23 mouse cellular contexts compared by ENCODE assay signal in the genomic region with DNA sequence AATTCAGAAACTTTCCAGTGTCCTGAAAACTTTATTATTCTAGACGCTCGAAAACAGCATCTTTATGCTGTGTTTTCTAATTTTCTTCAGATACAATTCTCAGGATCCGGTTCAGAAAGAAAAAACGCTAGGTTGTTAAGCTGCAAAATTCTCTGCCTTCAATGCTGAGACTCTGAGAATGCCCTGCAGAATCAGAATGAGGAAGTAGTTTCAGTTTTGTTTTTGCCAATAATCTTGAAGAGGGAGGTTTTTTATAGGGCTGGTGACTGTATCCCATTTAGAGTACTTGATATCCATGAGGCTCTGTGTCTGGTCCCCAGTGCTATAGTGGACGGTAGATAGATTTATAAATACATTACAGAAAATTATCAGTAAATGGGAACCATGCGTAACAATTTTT. TPM values are rescaled to one million over a fixed set of nuclear protein-coding genes. Genes with fewer than 3 reads are reported as not detected.
DNase-seq lines count a peak whose midpoint lies in the region; ATAC-seq and TF ChIP-seq lines count a peak whose summit lies in the region.
"Had no signal": no experiment of that assay in that cellular context is flagged by ENCODE, and none has a peak within 500 bp of the region (broad histone marks: within the 10 kb centered on the region; RNA-seq: fewer than 3 reads in every experiment).

No protein-coding gene starts in this region.

- TF ChIP-seq RAD21 in MEL (IDR thresholded peaks at IDR 0.05; ENCODE audit: low read depth, low read length) = no peak

- H3K9me3 ChIP-seq in lung, postnatal 0 days (ENCODE audit: low read length) = no peaks in the 10 kb centered on the region
- H3K9me3 ChIP-seq in MEL (replicated peaks; ENCODE audit: insufficient read depth, low read length) = no peaks in the 10 kb centered on the region
- no peaks in the 10 kb centered on the region for H3K9me3 ChIP-seq in hindbrain, embryonic 16.5 days (ENCODE audit: control insufficient read depth, low read length)
- no peaks in the 10 kb centered on the region for H3K9me3 ChIP-seq in heart, embryonic 10.5 days
- H3K9me3 ChIP-seq: embryonic facial prominence, embryonic 15.5 days; forebrain, embryonic 15.5 days; G1E; hindbrain, embryonic 15.5 days; midbrain, embryonic 15.5 days had no signal

- no peak for TF ChIP-seq POLR2A in MEL (IDR thresholded peaks at IDR 0.05; ENCODE audit: control insufficient read depth in 1 of 2, insufficient read depth in 1 of 2, low read depth in 1 of 2, low read length in 2 of 2, poor library complexity in 1 of 2)

- peak; percentile 56 for DNase-seq in lung, postnatal 0 days (ENCODE audit: low spot score)
- no peak for DNase-seq in lung, adult 18-20 months
- DNase-seq in MEL (ENCODE audit: low read depth, low spot score) = peak; percentile 55
- no peak for DNase-seq in ovary, adult 18-20 months (ENCODE audit: low spot score)
- no peak for DNase-seq in heart, embryonic 10.5 days (ENCODE audit: low spot score)
- DNase-seq: adrenal gland, postnatal 10 days; cerebellum, adult 2 months; cerebellum, postnatal 25 days; gastrocnemius, postnatal 14 days; heart, postnatal 4 days; kidney, postnatal 10 days; lung, adult 2 months; thymus, adult 18-20 months had no signal

- TF ChIP-seq CTCF in lung, postnatal 0 days (IDR thresholded peaks at IDR 0.05) = no peak
- no peak for TF ChIP-seq CTCF in MEL (IDR thresholded peaks at IDR 0.05 in 2 of 3, conservative IDR thresholded peaks at IDR 0.05 in 1 of 3; ENCODE audit: control insufficient read depth in 1 of 3, insufficient read depth in 1 of 3, low read depth in 2 of 3, low read length in 3 of 3, poor library complexity in 1 of 3, severe bottlenecking in 1 of 3)

- TF ChIP-seq EP300 in lung, postnatal 0 days (IDR thresholded peaks at IDR 0.05) = no peak
- TF ChIP-seq EP300 in MEL (IDR thresholded peaks at IDR 0.05; ENCODE audit: low read depth in 1 of 2, low read length in 2 of 2) = no peak

- ATAC-seq in lung, postnatal 0 days = no peak
- ATAC-seq in inflammation-experienced regulatory T-cells, adult 6 months = peak; percentile 71
- no peak for ATAC-seq in hindbrain, embryonic 16.5 days
- ATAC-seq: forebrain, embryonic 15.5 days; intestine, postnatal 0 days; midbrain, embryonic 15.5 days had no signal

- H3K4me1 ChIP-seq in lung, postnatal 0 days (ENCODE audit: insufficient read depth, low read depth, low read length) = no peaks in the 10 kb centered on the region
- H3K4me1 ChIP-seq in MEL (ENCODE audit: control insufficient read depth in 1 of 2, insufficient read depth in 2 of 2, low read length in 2 of 2) = no peaks in the 10 kb centered on the region
- no peaks in the 10 kb centered on the region for H3K4me1 ChIP-seq in hindbrain, embryonic 16.5 days (ENCODE audit: control insufficient read depth, insufficient read depth, low read depth, low read length)
- H3K4me1 ChIP-seq in heart, embryonic 10.5 days = no peaks in the 10 kb centered on the region
- H3K4me1 ChIP-seq: embryonic facial prominence, embryonic 15.5 days; forebrain, embryonic 15.5 days; hindbrain, embryonic 15.5 days; midbrain, embryonic 15.5 days had no signal

- no peak overlapping the region for H3K4me2 ChIP-seq in lung, postnatal 0 days (replicated peaks; ENCODE audit: low read depth, low read length)
- H3K4me2 ChIP-seq in hindbrain, embryonic 16.5 days (ENCODE audit: low read length) = no peak overlapping the region
- H3K4me2 ChIP-seq: embryonic facial prominence, embryonic 15.5 days; forebrain, embryonic 15.5 days; hindbrain, embryonic 15.5 days; liver, embryonic 11.5 days; midbrain, embryonic 15.5 days had no signal

- 74% methylated on average over 6 of the region's 6 CpGs for WGBS in lung, postnatal 0 days
- 92% methylated on average over 6 of the region's 6 CpGs for WGBS in hindbrain, embryonic 16.5 days
- WGBS in heart, embryonic 10.5 days = 85% methylated on average over 6 of the region's 6 CpGs

- no peak overlapping the region for H3K4me3 ChIP-seq in lung, postnatal 0 days (ENCODE audit: low read depth, low read length)
- H3K4me3 ChIP-seq in MEL (ENCODE audit: control insufficient read depth in 1 of 2, insufficient read depth in 1 of 2, low read depth in 2 of 2, low read length in 2 of 2) = no peak overlapping the region
- no peak overlapping the region for H3K4me3 ChIP-seq in hindbrain, embryonic 16.5 days (ENCODE audit: low read length)
- no peak overlapping the region for H3K4me3 ChIP-seq in heart, embryonic 10.5 days
- H3K4me3 ChIP-seq: embryonic facial prominence, embryonic 15.5 days; forebrain, embryonic 15.5 days; hindbrain, embryonic 15.5 days; midbrain, embryonic 15.5 days; myocyte had no signal

- H3K9ac ChIP-seq in lung, postnatal 0 days (replicated peaks; ENCODE audit: low read depth) = no peak overlapping the region
- H3K9ac ChIP-seq in MEL (ENCODE audit: control insufficient read depth, low read depth, low read length, poor library complexity, severe bottlenecking) = no peak overlapping the region
- H3K9ac ChIP-seq in hindbrain, embryonic 16.5 days (ENCODE audit: low read depth, low read length) = no peak overlapping the region
- H3K9ac ChIP-seq: embryonic facial prominence, embryonic 15.5 days; forebrain, embryonic 15.5 days; hindbrain, embryonic 15.5 days; midbrain, embryonic 15.5 days had no signal

- H3K36me3 ChIP-seq in lung, postnatal 0 days (ENCODE audit: insufficient read depth, low read length) = no peaks in the 10 kb centered on the region
- no peaks in the 10 kb centered on the region for H3K36me3 ChIP-seq in MEL (ENCODE audit: control insufficient read depth in 1 of 2, insufficient read depth in 2 of 2, low read length in 2 of 2)
- no peaks in the 10 kb centered on the region for H3K36me3 ChIP-seq in hindbrain, embryonic 16.5 days (ENCODE audit: control insufficient read depth, insufficient read depth, low read length)
- no peaks in the 10 kb centered on the region for H3K36me3 ChIP-seq in heart, embryonic 10.5 days
- H3K36me3 ChIP-seq: embryonic facial prominence, embryonic 15.5 days; forebrain, embryonic 15.5 days; hindbrain, embryonic 15.5 days; midbrain, embryonic 15.5 days had no signal

- no peaks in the 10 kb centered on the region for H3K79me2 ChIP-seq in MEL (ENCODE audit: control insufficient read depth, insufficient read depth, low read length, poor library complexity)

- no peak overlapping the region for H3K27ac ChIP-seq in lung, postnatal 0 days (ENCODE audit: low read length)
- no peak overlapping the region for H3K27ac ChIP-seq in MEL (ENCODE audit: control insufficient read depth, low read depth, low read length)
- H3K27ac ChIP-seq in hindbrain, embryonic 16.5 days (ENCODE audit: low read depth, low read length) = no peak overlapping the region
- no peak overlapping the region for H3K27ac ChIP-seq in heart, embryonic 10.5 days
- H3K27ac ChIP-seq: embryonic facial prominence, embryonic 15.5 days; forebrain, embryonic 15.5 days; hindbrain, embryonic 15.5 days; midbrain, embryonic 15.5 days had no signal

- no peaks in the 10 kb centered on the region for H3K27me3 ChIP-seq in lung, postnatal 0 days (replicated peaks; ENCODE audit: insufficient read depth, low read length)
- no peaks in the 10 kb centered on the region for H3K27me3 ChIP-seq in MEL (ENCODE audit: control insufficient read depth in 1 of 2, insufficient read depth in 2 of 2, low read length in 2 of 2)
- H3K27me3 ChIP-seq in hindbrain, embryonic 16.5 days (replicated peaks; ENCODE audit: control insufficient read depth, insufficient read depth, low read length) = no peaks in the 10 kb centered on the region
- no peaks in the 10 kb centered on the region for H3K27me3 ChIP-seq in heart, embryonic 10.5 days (ENCODE audit: insufficient read depth, poor library complexity, severe bottlenecking)
- H3K27me3 ChIP-seq: embryonic facial prominence, embryonic 15.5 days; forebrain, embryonic 15.5 days; hindbrain, embryonic 15.5 days; midbrain, embryonic 15.5 days had no signal

TF ChIP-seq in MEL, 35 proteins besides CTCF, POLR2A, EP300 and RAD21:
- TF ChIP-seq UBTF (IDR thresholded peaks at IDR 0.05; ENCODE audit: borderline replicate concordance, insufficient read depth, low read depth, low read length) = no peak
- no peak for TF ChIP-seq HCFC1 (IDR thresholded peaks at IDR 0.05; ENCODE audit: low read depth, low read length)
- TF ChIP-seq TBP (IDR thresholded peaks at IDR 0.05; ENCODE audit: low read depth, low read length) = 0 out of 2 replicates have a peak, but pooled peaks have one; percentile 16
- no peak for TF ChIP-seq GATA1 (IDR thresholded peaks at IDR 0.05; ENCODE audit: low read depth, low read length)
- TF ChIP-seq ETS1 (IDR thresholded peaks at IDR 0.05; ENCODE audit: low read depth, low read length) = no peak
- TF ChIP-seq BHLHE40 (IDR thresholded peaks at IDR 0.05; ENCODE audit: borderline replicate concordance, low read depth, low read length) = no peak
- no peak for TF ChIP-seq ELF1 (IDR thresholded peaks at IDR 0.05; ENCODE audit: low read depth, low read length)
- TF ChIP-seq MAZ (IDR thresholded peaks at IDR 0.05; ENCODE audit: low read depth, low read length) = no peak

RNA-seq across cellular contexts. Expression of a gene that starts 12.8 kb away (rescaled TPM):
- 7.5 and 8.0 TPM in 2 replicates for polyA plus RNA-seq in lung, postnatal 0 days (2015; fragmentation: Nextera tagmentation; extraction: Ambion mirVana)
- 2.3 and 2.6 TPM in 2 replicates for total RNA-seq in MEL (2012; rRNA removed)
- polyA plus RNA-seq in MEL (2012; ENCODE audit: insufficient read depth in 1 of 2, insufficient read length in 2 of 2, low read depth in 1 of 2, low replicate concordance in 2 of 2, missing spikeins in 1 of 2) = 1 to 10 TPM in 1 of 2 experiments, not detected in 1; 3.3 TPM
- polyA plus RNA-seq in inflammation-experienced regulatory T-cells, adult 6 months (2017; shearing (Covaris generic)) = 100 to 1,000 TPM in 2 of 3 experiments, 10 to 100 TPM in 1; 96.9 to 154 (median 134) TPM
- polyA plus RNA-seq in hindbrain, embryonic 16.5 days (2015; fragmentation: Nextera tagmentation; extraction: Ambion mirVana) = 1.2 and 1.6 TPM in 2 replicates
- 0.35 and 0.39 TPM in 2 replicates for polyA plus RNA-seq in heart, embryonic 10.5 days (2016; fragmentation: Nextera tagmentation; extraction: Ambion mirVana)

Comparison
In these comparisons a context has a peak if more than half of its experiments do, and no peak if none do; other contexts are left out.
1. DNase-seq: peak in lung, postnatal 0 days (single experiment) and MEL (single experiment); none in lung, adult 18-20 months (0 of 2), ovary, adult 18-20 months (single experiment) and heart, embryonic 10.5 days (single experiment).
2. RNA of a gene that starts 12.8 kb away (polyA plus RNA-seq): 96.9 to 154 TPM in inflammation-experienced regulatory T-cells, adult 6 months; 7.5 to 8.0 TPM in lung, postnatal 0 days, 3.3 TPM in MEL, 1.2 to 1.6 TPM in hindbrain, embryonic 16.5 days and 0.35 to 0.39 TPM in heart, embryonic 10.5 days; every median in the first group is over 10 times any median in the second.